Mouse (Mus musculus) brain, embryonic 18.5 days (tissue): ENCODE measurements around the gene Alpk1.
"Not testable (repeated sequence)": the region's sequence is repeated elsewhere in the genome, so short reads cannot be mapped to it uniquely, and the experiment has no call there.

ENCODE experiments used
- DNase-seq: peaks from one replicate; pipeline ENCODE4 v3.0.0-alpha.2; 2012; ENCODE audit warnings: low read depth, low spot score

Gene Alpk1

DNA sequence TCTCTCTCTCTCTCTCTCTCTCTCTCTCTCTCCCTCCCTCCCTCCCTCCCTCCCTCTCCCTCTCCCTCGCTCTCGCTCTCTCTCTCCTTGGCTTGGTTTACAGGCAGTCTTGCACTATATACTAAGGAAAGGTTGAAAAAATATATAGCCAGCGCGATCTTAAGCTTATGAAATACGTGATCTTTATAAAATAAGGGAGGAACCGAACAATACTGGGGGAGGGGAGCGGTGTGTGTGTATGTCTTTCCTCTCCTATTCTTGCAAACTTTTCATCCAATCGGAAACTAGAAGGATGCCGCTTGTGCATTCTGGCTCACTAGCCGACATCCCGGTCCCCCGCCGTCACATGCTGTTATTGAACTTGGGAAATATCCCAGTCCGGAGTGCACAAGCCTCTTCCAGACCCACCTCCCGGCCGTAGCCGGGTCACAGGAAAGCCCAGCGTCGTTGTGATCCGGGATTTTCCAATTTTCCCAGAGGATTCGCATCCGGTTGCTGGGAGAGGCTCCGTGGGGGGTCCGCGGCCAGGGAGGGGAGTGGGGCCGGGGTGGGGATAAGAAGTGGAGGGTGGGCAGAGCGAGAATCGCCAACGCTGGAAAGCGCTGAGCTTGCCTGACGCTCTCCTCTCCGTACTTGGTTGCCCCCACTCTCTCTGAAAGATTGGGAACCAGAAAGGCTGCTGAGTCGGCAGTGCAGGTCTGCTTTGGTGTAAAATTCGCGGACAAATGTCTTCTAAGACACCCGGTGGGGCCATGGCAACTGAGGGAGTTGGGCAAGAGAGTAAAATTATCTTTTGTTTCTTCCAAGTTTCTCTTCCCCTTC is 10.1 kb upstream of the Alpk1 start:
- no peak for DNase-seq

DNA sequence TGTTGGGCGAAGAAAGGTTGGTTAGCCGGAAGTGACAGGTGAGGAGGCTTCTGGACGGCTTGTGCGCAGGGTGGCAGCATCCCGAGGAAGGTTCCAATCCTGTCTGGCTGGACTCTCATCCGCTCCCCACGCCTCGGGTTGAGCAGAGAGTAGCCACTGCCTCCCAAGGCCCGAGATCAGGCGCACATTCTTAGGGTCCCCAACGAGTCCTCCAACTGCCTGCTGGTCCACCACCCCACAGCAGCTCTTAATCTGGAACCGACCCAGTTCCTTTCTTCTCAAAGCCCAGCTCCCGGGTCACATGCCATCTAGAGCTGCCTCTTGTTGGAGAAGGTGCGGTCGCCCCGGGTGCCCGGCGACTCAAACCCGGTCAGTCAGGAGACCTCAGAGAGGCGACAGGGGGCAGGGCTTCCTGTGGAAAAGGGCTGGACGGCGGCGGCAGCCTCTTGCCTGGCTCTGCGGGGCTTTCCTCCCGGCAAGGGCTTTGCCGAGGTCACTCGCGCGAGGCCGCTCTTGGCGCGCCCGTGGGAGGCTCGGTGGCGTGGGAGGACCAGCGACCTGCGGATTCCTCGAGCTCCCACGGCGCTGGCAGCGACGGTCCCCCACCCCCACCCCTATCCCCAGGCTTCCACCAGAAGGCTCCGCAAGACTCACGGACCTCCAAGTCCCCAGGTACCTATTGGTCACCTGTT is 9.3 kb upstream of the Alpk1 start, which contains the start of gene Tifa:
Gene Tifa (plus strand): TSS at position 306 of the 692 bp plus-strand sequence.
- DNase-seq: no peak

DNA sequence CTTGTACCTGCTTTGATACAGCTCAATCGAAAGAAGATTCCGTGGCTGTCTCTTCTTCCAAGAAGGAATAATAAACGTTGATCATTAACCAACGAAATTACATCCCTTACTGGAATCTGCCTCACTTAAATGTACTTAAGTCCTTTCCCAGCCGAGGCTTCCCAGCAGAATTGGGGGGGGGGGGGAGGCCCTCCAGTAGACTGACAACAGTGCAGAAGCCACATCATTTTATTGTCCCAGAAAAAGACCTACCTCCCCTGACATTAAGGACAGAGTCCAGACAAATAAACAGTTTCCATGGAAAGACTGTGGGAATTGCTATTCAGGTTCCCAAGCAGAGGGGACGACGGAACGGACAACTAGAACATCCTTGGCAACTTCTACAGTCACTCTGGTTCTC is 8.6 kb upstream of the Alpk1 start:
- DNase-seq: no peak

DNA sequence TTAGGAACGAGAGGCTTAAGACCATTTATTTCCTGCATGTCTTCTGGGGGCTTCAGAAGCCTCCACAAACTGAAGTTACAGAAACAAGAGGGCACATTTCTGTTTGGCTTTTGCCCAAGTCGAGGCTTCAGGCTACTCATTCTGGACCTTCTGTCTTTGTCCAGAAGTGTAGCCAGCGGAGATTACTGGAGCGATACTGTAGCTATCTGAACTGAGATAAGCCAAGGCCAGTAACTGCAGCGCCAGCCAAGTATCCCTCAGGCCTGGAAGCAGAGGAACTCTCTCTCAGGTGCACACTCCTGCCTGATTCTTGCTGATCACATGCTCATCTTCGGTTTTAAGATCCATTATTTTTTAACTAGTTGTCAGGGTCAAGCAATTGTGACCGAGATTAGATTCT is 7.7 kb upstream of the Alpk1 start:
- no peak for DNase-seq

DNA sequence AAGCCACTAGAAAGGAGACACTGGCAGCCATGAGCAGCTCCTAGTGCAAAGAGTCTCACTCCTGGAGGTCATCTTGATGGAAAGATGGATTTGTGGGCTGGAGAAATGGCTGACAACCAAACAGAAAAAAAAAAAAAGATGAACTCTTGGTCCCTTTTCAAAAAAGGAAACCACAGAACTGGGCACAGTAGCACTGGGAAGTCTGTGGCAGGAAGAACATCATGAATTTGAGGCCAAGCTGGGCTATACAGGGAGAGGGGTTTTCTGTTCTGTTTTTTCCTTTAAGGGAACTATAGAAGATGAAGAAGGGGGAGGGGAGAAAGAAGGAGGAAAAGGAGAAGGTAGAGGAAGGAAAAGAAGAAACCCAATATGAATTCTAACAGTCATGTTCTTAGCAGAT is 6.7 kb upstream of the Alpk1 start:
- no peak for DNase-seq

DNA sequence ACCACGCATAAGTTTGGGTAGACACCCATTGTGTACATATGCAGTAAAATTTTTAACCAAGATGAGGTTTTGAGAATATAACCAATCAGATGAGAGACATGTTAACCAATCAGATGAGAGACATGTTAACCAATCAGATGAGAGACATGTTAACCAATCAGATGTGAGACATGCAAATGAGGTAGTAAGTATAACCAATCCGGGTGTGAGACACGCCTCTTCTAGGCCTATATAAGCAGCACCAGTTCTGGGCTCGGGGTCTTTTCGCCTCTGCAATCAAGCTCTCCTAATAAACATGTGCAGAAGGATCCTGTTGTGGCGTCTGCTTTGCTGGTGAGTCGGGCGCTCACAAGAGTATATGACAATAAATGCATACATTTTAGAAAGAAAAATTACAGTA is 3.4 kb upstream of the Alpk1 start:
- DNase-seq: not testable (repeated sequence)

DNA sequence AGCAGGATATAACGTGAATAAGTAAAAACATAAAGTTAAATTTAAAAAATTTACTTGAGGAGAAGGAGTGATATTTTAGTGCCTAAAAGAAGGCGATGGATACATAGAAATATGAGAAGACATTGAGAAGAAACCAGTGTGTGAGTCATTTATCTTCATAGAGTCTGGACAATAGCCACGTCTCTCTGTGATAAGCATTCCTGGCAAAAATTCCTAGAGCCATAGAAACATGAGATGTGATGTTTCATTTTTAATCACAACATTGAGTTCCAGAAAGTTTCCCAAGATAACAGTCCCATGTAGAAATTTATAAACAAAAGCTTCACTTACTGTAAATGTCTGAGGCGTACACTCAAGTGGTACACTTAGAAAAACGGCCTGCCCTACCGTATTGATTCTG is 2.6 kb upstream of the Alpk1 start:
- DNase-seq: no peak

DNA sequence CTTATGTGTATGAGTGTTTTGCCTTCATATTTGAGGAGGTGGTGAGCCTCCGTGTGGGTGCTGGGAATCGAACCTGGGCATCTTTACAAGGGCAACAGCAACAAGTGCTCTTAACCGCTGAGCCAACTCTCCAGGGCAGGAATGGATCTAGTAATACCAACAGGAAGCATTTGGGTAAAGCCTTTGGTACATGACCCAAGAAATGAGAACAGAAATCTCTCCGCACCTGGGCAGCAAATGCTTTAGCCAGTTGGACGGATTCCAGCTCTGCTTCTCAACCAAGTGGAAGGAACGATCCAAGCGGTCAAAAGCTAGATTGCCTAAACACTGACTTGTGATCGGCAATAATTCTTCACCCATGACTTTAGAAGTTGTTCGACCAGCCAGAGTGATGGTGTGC is 594 bp upstream of the Alpk1 start:
- DNase-seq: no peak

DNA sequence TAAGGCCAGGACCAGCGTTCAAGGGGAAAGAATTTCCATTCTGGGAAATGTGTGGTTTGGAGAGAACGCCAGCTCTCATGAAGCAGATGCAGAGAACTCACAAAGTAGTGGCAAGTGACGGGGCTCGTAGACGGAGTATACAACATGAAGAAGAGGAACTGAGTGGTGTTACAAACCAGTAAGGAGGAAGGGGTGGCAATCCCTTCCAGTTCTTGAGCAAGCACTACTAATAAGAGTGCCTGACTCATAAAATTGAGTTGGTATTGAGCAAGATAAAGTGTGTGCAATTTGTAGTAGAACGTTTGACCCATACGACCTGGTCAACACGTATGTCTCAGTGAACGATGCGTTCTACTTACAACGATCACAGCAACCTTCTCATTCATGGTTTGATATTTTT is 11.2 kb downstream of the Alpk1 start:
- DNase-seq: no peak

DNA sequence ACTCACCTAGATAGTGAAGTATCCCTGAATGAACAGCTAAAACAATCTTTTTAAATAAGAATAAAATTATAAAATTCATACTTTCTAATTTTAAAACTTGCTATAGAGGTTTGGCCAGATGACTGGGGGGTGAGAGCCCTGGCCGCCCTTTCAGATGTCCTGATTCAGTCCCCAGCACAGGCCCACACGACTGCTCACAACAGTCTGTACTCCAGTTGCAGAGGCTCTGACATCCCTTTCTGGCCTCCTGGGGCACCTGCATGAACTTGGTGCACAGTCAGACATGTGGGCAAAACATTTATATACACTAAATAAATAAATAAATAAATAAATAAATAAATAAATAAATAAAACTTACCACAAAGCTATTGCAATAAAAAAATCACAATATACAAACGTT is 14.4 kb downstream of the Alpk1 start:
- DNase-seq: no peak

DNA sequence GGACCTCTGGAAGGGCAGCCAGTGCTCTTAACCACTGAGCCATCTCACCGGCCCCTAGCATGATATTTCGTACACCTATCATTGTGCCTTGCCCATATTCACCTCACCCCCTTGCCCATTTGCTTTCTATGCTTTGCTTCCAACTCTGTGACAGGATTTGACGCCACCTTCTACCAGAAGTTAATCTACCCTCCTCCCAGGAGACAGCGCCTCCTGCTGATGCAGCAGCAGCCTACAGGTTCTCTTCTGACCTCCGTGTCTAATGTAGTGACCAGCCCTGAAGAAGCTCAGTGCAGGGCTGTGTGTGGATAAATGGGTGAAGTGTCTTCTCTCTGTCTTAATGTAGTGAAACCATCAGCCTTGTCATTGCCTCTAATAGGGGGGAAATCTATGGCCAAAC is 15.8 kb downstream of the Alpk1 start:
- DNase-seq: no peak

DNA sequence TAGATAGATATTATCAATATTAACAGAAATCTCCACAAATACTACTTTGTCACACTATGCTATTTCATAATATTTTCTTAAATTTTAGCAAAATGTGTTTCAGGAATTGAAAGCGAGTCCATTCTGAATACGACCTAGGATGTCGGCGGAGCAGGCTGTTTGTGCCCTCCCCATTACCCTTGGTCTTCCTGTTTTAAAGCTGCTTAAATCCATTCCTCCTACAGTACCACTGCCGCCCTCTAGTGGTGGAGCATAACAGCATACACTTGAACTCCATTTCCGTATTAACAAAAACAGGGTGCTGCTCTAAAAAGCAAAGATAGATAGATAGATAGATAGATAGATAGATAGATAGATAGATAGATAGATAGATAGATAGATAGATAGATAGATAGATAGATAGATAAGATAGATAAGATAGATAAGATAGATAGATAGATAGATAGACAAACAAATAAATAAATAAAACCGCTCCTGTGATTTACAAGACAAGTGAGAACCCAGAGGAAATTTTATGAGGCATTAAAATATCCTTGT is 17.2 kb downstream of the Alpk1 start:
- DNase-seq: no peak

DNA sequence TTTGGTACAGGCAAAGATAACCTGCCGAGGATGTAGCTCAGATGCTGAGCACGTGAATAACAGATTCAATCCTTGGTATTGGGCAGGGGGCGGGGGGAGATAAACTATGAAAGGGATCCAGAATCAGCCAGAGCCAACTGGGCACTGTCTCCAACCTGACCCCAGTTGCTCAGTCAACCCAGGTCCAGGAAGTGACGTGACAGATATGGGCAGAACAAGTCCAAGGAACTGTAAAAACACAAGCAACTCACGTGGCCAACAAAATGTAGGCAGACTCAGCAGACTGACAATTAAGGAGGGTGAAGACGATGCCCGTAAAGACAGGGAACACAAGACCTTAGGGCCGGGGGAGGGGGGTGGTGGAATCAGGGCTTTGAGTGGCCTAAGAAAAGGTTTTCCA is 17.9 kb downstream of the Alpk1 start:
- DNase-seq: no peak

DNA sequence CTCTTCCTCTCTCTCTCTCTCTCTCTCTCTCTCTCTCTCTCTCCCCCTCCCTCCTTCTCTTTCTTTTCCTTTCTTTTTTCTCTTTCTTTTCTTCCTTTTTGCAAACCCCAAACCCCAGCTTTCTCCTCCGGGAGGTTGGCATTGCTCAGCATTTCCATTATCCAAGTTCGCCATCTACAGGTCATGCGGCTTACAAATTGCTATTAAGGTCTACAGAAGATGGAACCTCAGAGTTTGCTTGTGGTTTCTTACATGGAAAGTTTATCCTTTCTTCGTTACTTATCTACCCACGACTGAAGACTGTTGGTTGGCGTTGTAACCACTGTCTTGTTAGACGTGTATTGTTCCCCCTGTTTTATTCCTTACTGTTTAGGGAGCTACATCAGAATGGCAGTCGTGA is 21.1 kb downstream of the Alpk1 start:
- peak; percentile 47 for DNase-seq

DNA sequence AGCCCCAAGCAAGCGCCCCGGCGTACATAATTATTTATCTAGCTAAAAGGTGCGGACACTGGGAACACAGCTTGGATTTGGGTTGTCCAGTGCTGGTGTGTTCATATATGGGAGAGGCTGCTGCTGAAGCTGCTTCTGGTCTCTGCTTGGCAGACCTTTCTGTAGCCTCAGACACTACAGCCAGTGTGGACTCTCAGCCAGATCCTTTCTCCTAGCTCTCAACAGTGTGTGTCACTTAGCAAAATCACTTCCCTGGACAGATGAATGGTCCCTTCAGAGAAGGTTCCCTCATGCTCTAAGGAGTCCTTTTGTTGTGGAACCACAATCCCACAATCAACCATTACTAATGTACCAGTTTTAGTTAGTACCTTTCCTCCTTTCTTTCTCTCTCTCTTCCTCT is 21.5 kb downstream of the Alpk1 start:
- DNase-seq: no peak

DNA sequence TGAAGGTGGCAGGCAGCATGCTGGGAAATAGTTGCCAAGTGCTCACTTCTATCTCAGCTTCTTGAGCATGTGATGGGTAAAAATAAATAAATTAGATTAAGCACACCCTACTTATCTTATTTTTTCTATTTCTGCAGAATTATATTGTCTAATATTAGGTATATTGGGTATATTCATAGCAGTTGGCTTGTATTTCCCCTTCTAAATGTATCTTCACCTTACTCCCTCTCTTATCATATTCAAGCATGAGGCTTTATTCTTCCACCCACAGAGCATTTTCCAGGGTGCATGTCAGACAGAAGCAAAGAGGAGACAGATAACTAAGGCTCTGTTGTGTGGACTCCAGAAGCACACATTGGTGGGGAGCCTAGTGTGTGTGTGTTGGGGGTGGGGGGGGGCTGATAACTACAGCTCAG is 22.4 kb downstream of the Alpk1 start:
- no peak for DNase-seq

DNA sequence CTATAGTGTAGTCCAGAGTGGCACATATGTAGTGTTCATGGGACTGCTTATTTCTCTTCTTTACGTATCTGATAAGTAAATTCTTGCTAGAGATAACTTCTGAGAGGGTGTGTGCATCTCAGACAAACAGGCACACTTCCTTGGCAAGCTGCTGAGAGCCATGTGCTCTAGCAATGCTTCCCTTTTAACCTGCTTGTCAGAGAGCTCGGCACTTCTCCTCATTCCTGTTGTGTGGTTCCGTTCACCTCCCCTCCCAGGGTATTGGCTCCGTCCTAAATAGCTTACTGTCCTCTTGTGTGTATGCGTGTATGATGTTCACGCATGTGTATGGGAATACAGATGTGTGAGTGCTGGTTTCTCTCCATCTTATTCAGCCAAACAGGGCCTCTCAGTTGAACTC is 23.9 kb downstream of the Alpk1 start:
- no peak for DNase-seq

DNA sequence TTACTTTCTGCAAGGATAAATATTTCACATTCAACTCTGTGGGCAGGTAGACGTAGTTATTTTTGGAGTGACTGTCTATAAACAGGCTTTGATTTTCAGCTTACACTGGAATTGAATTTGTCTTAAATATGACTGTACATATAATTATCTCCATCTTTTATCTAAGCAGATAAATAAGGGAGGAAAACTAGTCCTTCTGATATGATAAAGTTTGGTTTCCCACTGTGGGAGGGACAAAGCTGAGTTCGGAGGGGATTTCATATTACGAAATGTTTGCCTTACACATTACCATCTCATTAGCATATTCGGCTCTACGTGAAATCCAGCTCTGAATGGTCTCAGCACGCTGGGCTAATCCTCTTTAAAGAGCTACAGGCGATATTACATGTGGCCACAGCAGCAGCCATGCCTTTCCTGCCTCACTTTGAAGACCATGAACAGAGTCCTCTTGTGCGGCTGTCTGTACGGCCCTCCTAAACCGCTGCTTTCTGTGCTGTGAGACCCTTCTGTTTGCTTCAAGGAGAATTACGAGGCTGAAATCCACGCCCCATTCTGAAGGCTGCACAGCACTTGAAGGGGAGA is 30.3 kb downstream of the Alpk1 start:
- no peak for DNase-seq

DNA sequence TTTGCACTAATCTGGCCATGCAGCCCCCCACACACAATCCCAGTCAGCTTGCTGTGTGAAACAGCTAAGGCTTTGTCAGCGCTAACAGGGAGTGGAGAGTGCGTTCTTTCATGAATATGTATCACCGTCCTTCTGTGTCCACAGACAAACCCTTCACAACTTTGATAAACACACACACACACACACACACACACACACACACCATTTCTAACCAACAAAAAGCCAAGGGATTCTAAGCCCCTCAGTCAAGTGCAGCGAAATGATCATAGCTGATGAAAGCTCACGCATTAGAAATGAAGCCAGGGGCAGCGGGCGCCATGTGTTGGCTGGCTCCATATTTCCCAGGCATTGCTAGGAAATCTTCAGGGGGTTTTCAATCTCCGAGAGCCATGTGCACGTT is 31.1 kb downstream of the Alpk1 start:
- DNase-seq: peak; percentile 30

DNA sequence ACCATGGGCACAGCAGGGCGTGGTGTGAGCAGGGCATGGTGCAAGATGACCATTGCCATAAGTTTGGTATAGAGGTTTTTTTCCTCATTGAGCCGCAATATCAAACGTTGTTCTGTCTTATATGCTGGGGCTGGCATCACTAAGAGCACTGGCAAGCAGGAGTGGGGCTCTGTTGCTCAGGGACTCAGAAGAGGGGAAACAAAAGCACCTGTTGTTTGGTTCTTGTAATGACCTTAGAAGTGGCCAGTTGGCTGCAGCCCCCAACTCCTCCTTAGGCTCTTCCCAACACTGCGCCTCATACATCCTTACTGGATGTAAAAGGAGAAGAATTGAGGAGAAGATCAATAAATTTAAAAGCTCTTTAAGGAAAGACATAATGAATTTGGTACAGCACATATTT is 31.7 kb downstream of the Alpk1 start:
- no peak for DNase-seq

DNA sequence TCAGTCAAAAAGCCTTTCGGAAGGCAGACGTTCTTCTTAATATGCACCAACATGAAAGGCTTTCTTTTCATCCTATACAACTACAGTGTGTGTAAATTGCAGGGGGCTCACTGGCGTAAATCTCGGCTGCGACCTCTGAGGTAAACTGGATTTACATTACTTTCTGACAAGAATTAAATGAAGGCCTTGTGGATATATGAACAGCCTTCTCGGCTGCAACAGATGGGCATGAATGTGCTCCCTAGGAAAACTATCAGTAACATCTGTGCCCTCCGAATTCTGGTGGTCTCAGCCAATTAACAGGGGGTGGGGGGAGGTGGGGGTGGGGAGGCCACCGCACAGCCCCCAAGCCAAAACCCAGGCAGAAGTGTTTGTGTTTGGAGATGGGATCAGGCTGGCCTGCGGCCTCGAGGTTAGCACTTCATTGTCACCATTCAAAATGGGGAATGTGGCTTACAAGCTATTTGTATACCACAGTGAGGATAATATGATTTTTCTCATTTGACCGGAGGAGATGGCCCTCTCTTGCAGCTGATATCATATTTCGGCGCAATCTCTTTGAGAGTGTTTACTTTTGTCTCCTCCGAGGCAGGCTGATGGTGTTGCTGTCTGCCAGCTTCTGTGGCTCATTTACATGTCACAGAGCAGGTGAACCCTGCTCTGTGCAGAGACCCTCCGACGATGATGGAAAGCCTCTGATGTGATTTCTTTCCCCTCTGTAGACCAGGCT is 34.3 kb downstream of the Alpk1 start:
- no peak for DNase-seq

DNA sequence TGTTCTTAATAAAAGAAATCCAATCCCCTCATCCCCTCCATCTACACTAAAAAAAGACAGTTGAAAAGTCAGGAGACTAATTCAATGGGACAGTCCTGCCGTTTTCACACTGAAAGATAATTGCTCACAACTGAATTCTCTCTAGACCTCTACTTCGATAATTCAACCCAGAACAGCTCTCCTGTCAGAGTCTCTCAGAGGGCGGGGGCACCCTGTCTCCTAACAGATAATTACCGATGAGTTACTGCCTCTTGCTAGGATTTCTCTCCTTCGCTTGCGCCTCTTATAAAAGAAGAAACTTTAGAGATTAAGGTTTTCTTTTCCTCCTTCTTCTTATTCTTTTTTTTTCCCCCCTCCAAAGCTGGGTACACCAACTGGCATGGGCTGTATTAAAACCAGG is 34.8 kb downstream of the Alpk1 start:
- no peak for DNase-seq
